In the genomic region with DNA sequence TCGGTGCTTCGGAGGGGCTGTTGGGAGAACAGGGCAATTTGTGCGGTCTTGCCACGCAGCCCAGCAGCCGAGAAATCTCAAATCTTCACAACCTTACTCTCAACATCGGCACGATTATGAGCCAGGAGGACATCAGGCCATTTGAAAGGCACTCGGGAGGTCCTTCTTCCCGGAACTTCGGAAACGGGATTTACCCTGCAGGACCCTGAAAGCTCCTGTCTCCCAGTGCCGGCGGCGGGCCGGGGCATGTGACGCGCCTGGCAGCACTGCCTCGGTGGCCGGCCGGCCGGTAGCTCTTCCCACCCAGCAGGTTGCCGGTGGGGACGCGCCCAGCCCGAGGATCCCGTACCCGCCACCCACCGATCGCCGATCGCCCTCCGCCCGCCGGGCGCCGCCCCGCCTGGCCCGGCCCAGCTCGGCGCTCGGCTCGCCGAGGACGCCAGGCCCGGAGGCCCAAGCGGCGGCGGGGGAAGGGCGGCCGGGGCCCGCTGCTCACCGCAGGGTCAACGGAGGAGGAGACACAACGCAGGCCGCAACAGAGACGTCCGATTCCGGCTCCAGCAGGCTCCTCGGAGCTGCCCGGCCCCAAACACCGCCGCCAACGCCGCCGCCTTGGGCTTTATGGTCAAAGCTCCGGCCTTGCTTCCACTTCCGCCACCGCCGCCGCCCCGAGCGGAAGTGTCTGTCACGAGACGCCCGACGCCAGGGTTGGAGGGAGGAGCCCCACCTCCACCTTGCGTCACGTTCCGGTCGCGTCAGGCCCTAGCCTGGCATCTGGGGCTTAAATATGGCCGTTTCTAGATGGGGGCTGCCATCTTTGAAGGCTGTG, we compare ENCODE assay signal across 8 mouse cellular contexts. TPM values are rescaled to one million over a fixed set of nuclear protein-coding genes. Genes with fewer than 3 reads are reported as not detected.
A peak's percentile ranks its signal among the peaks of the same experiment; 100 is the strongest.
DNase-seq lines count a peak whose midpoint lies in the region; ATAC-seq and TF ChIP-seq lines count a peak whose summit lies in the region.

A gene (minus strand): TSS at position 694 of the 829 bp plus-strand sequence.

- H3K4me3 ChIP-seq in gastrocnemius, adult 2 months: peak within 1 kb of the TSS; percentile 99
- peak within 1 kb of the TSS; percentile 97 for H3K4me3 ChIP-seq in hindbrain, postnatal 0 days (ENCODE audit: low read length)
- peak within 1 kb of the TSS; percentile 94 for H3K4me3 ChIP-seq in left cerebral cortex, adult 2 months

- peak; percentile 99 for DNase-seq in ZHBTc4 (ENCODE audit: low read depth, low spot score)
- peak; percentile 98 for DNase-seq in gastrocnemius, adult 2 months
- DNase-seq in hindbrain, postnatal 0 days (ENCODE audit: low spot score): peak; percentile 98
- DNase-seq in left cerebral cortex, adult 2 months (ENCODE audit: extremely low spot score in 1 of 2, low spot score in 2 of 2): peak; percentile 96
- peak; percentile 95 to 97 for DNase-seq in right cerebral cortex, adult 2 months (ENCODE audit: low spot score in 2 of 2)
- peak; percentile 97 for DNase-seq in urinary bladder, postnatal 14 days (ENCODE audit: low spot score)

- TF ChIP-seq CTCF in gastrocnemius, adult 2 months (IDR thresholded peaks at IDR 0.05): no peak
- TF ChIP-seq CTCF in hindbrain, postnatal 0 days (IDR thresholded peaks at IDR 0.05; ENCODE audit: low read depth): no peak
- no peak for TF ChIP-seq CTCF in left cerebral cortex, adult 2 months (IDR thresholded peaks at IDR 0.05)

- H3K36me3 ChIP-seq in hindbrain, postnatal 0 days (ENCODE audit: insufficient read depth, low read length): no peaks in the 10 kb centered on the region

- H3K4me1 ChIP-seq in hindbrain, postnatal 0 days (ENCODE audit: insufficient read depth, low read length): peaks cover 5% of the 10 kb centered on the region

- peaks cover 10% of the 10 kb centered on the region; the same call in 1 of the 2 replicates for H3K27me3 ChIP-seq in hindbrain, postnatal 0 days (ENCODE audit: insufficient read depth, low read length)

- H3K9me3 ChIP-seq in hindbrain, postnatal 0 days (ENCODE audit: low read length): no peaks in the 10 kb centered on the region

- H3K27ac ChIP-seq in gastrocnemius, adult 2 months: peak within 1 kb of the TSS; percentile 99
- H3K27ac ChIP-seq in hindbrain, postnatal 0 days: peak within 1 kb of the TSS; percentile 93
- peak within 1 kb of the TSS; percentile 85 for H3K27ac ChIP-seq in left cerebral cortex, adult 2 months

- peak within 1 kb of the TSS; percentile 94 for H3K4me2 ChIP-seq in hindbrain, postnatal 0 days (ENCODE audit: low read depth, low read length)

- WGBS in hindbrain, postnatal 0 days: 1% methylated on average over 73 of the region's 82 CpGs

- peak; percentile 95 for ATAC-seq in common myeloid progenitor, adult 5-6 weeks (replicated peaks; ENCODE audit: low read depth, poor library complexity, severe bottlenecking)
- ATAC-seq in hindbrain, postnatal 0 days: peak; percentile 99
- ATAC-seq in megakaryocyte, adult 5-6 weeks (ENCODE audit: poor library complexity, severe bottlenecking): peak; percentile 94

- peak within 1 kb of the TSS; percentile 97 for H3K9ac ChIP-seq in hindbrain, postnatal 0 days (replicated peaks; ENCODE audit: low read length)

- intact Hi-C loops in gastrocnemius, adult 2 months (cut with DNase I): no loop called here
- intact Hi-C loops in left cerebral cortex, adult 2 months (cut with DNase I): loop anchor here (1.0 kb wide), 1 partner anchor 31 kb away; no protein-coding TSS in a partner anchor

RNA-seq across cellular contexts. Expression of the gene that starts here (rescaled TPM):
- 87.3 and 94.2 TPM in 2 replicates for total RNA-seq in common myeloid progenitor, adult 5-6 weeks (2017)
- 100 to 1,000 TPM; 320 to 401 TPM for total RNA-seq in gastrocnemius, adult 2 months (2021)
- 88.3 and 90.0 TPM in 2 replicates for total RNA-seq in hindbrain, postnatal 0 days (2014; rRNA removed)
- polyA plus RNA-seq in hindbrain, postnatal 0 days (2015; fragmentation: Nextera tagmentation; extraction: Ambion mirVana): 325 and 345 TPM in 2 replicates
- total RNA-seq in left cerebral cortex, adult 2 months (2021): 100 to 1,000 TPM; 314 to 317 TPM
- total RNA-seq in megakaryocyte, adult 5-6 weeks (2015): 429 and 450 TPM in 2 replicates
- 132 and 169 TPM in 2 replicates for total RNA-seq in megakaryocyte, adult 5-6 weeks (2017)

Comparison
In these comparisons a context has a peak if more than half of its experiments do, and no peak if none do; other contexts are left out.
1. Peak in every context shown above with its lines: DNase-seq, ATAC-seq, H3K4me3 ChIP-seq and H3K27ac ChIP-seq.